Mouse (Mus musculus) liver, adult 2 months (tissue): ENCODE measurements around the gene Gdpgp1.

Source experiments
- CTCF ChIP-seq: fragments of 200-500 bp; IDR thresholded peaks from 2 replicates; pipeline ENCODE4 v1.5.1; 2011; ENCODE audit warnings: low read depth, low read length, control low read depth
- POLR2A ChIP-seq: fragments of 200-500 bp; IDR thresholded peaks from 2 replicates; pipeline ENCODE4 v1.6.1; 2011; ENCODE audit warnings: low read length, control low read depth; ENCODE audit not compliant: insufficient read depth; ENCODE audit errors: extremely low read depth

DNA sequence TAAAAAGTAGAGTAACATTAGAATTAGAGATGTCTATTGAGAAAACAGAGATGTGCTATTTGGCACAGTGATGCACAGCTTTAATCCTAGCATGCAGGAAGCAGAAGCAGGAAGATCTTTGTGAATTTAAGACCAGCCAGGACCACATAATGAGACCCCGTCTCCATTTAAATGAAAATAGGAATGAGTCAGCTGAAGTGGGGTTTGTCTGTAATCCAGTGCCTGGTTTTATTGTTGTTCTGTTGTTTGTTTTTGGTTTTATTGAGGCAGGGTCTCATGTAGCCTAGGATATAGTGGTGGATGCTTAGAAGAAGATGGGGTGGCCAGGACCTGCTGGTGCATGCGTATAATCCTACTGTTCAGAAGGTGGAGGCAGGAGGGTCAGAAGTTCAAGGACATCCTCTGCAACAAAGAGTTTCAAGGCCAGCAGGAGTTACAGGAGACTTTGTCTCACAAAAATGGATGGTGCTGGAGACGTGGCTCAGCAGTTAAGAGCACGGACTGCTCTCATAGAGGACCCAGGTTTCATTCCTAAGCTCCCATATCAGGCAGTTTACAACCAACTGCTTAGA lies 11.4 kb upstream of the Gdpgp1 start:
- TF ChIP-seq POLR2A: no peak
- no peak for TF ChIP-seq CTCF
